Mouse (Mus musculus): ENCODE results near the gene Slc10a3.

- TF ChIP-seq CTCF (IDR thresholded peaks at IDR 0.05; ENCODE audit: insufficient read depth, low read depth, low read length) (no peak), POLR2A (IDR thresholded peaks at IDR 0.05; ENCODE audit: insufficient read depth, low read depth, low read length) (no peak)
These were observed 27.0 kb upstream of the Slc10a3 start for GRCm38 (mm10) chrX:74400136-74400535.

Data from olfactory bulb, adult 2 months (tissue).